Mouse (Mus musculus) left cerebral cortex, adult 2 months (tissue): ENCODE results near the gene Mrap. TPM values are rescaled to one million over a fixed set of nuclear protein-coding genes. Genes with fewer than 3 reads are reported as not detected.

Experiments
- DNase-seq, 2 experiments: peaks; one replicate each; pipeline ENCODE4 v3.0.0; 2021 to 2022; ENCODE audit warnings: low spot score in 2 of 2, mixed read lengths in 1 of 2; ENCODE audit errors: extremely low spot score in 1 of 2
- H3K27ac ChIP-seq: fragments of 200-600 bp; 2 replicates; pipeline ENCODE4 v1.8.1; 2022
- H3K4me3 ChIP-seq: fragments of 200-600 bp; 2 replicates; pipeline ENCODE4 v1.8.1; 2022
- CTCF ChIP-seq: fragments of 200-600 bp; IDR thresholded peaks from 2 replicates; pipeline ENCODE4 v1.8.1; 2022; ENCODE audit warnings: antibody characterized with exemption, mild to moderate bottlenecking, moderate library complexity
- intact Hi-C: fragments of 180-260 bp; cut with DNase I; formaldehyde crosslinking; loops from one replicate; pipeline ENCODE4 v1.15.1; 2025
- long read RNA-seq, 2 experiments: library from polyadenylated mRNA; stranded (forward); transcript quantifications; one replicate each; pipeline ENCODE4 v2.0.0; 2021; ENCODE audit warnings: borderline mapping rate in 2 of 2
- total RNA-seq, 2 experiments: library from RNA; stranded (reverse); gene quantifications; 2 replicates each; pipeline ENCODE4 v1.2.3; 2021

Mrap gene
- total RNA-seq = under 1 TPM in 1 of 2 experiments, not detected in 1; 0.47 TPM
- long read RNA-seq, experiment 1 = 0 reads
- long read RNA-seq, experiment 2 = 0 reads

GRCm38 (mm10) chr16:90738092-90738956 is at the start of gene Mrap:
Mrap (plus strand) TSS chr16:90738207.
- Histone ChIP-seq H3K4me3 (no peak within 1 kb of the TSS), H3K27ac (no peak within 1 kb of the TSS)
- intact Hi-C loops = no loop called here
- no peak for DNase-seq
- no peak; the same call in 1 of the 2 replicates for TF ChIP-seq CTCF

DNA sequence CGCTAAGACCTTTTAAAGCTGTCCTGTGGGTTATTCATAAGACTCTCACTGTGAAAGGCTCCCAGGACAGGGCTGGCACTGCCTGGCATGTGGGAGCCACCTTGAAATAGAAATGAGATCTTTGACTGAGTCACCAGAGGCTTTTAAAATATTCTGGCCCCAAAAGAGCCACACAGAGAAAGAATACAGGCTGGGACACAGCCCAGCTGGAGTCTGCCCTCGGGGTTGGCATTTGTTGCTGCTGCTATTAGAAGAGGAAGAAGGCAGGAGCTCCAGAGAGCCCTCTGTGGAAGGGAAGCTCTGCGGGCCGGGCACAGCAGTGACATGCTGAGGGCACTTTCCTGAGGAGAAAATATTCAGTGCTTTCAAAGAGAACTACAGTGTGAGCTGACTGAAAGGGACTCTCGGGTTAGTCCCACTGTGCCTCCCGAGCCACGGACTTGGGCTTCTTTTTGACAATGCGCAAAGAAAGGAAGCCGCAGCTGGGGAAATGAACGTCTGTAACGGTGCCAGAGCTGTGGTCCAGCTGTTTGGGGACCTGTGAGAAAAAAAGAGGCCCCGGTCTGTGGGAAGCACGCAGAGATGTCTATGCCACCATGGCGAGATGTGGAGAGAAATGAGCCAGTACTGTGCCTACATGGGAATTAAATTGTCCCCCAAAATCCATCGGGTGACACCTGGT is 45.2 kb upstream of the Mrap start:
- peak; percentile 38 for DNase-seq
- Histone ChIP-seq H3K27ac (peak overlapping the region; percentile 76), H3K4me3 (no peak overlapping the region)
- TF ChIP-seq CTCF = no peak; the same call in 1 of the 2 replicates
- intact Hi-C loops = loop anchor here (1.0 kb wide), 1 partner anchor 71 kb away; no protein-coding TSS in a partner anchor

DNA sequence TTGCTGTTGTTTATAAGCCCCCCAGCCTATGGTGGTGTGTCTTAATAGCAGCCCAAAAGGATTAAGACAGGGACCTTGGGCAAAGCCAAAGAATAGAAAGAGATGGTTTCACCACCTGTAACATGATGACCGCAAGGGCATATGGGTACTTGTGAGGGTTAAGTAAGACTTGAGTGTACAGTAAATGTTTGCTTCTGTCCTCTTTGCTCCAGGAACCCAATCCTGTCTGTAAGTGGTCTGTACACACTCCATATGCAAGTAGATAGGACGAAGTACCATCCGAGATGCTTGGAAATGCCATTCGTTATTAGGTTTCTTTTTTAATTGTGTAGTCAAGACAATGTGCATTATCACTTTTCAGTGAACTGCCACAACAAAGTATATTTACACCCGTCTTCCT is 44.4 kb upstream of the Mrap start:
- DNase-seq = no peak
- no peak for TF ChIP-seq CTCF
- intact Hi-C loops = no loop called here
- no peak overlapping the region; the same call in 1 of the 2 replicates for H3K27ac ChIP-seq
- no peak overlapping the region for H3K4me3 ChIP-seq

DNA sequence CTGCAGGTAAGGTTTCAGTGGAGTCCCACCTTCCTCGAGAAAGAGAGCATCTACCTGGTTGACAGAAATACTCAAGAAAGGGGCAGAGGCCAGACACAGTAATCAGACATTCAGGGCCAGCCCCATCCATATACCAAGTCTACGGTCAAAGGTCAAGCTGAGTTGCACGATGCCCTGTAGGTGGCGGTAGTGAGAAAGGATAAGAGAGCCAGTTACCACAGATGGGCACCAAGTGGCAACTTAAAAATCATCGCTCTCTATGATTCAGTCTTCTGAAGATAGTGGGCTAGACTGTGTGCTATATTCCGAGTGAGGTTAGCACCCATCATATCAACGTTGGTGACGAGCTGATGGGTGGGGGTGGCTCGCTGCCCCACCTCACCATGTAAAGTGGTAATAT is 43.3 kb upstream of the Mrap start:
- peak; percentile 59 for TF ChIP-seq CTCF
- Histone ChIP-seq H3K27ac (no peak overlapping the region), H3K4me3 (no peak overlapping the region)
- intact Hi-C loops = no loop called here
- DNase-seq = no peak

- no peak overlapping the region for H3K27ac ChIP-seq
These were observed 42.9 kb upstream of the Mrap start for GRCm38 (mm10) chr16:90695121-90695520.

DNA sequence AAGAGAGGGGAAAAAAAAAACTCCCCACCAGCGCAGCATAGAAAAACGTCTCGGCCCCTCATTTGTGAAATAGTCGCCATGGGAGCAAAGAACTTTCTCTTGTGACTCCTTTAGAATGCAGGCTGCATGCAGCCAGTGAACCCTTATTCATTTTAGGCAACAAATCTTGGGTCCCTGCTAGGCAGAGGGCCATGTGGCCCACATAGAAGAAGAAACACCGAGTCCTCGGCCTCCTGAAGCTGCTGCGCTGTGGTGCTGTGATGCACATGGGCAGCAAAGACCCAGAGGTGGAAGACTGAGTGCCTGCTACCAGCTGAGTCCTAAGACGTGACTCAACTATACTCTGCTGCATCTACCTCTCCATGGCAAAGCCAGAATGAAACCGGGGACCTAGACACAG is 41.7 kb upstream of the Mrap start:
- Histone ChIP-seq H3K27ac (peak overlapping the region; percentile 36), H3K4me3 (no peak overlapping the region)
- intact Hi-C loops = no loop called here
- DNase-seq = no peak
- TF ChIP-seq CTCF = no peak

More at GRCm38 (mm10) chr16:90695121-90695520, 42.9 kb upstream of the Mrap start:
- intact Hi-C loops = no loop called here
- DNase-seq = no peak
- no peak overlapping the region for H3K4me3 ChIP-seq
- no peak for TF ChIP-seq CTCF

GRCm38 (mm10) chr16:90699390-90699789 is 38.6 kb upstream of the Mrap start:
- Histone ChIP-seq H3K27ac (no peak overlapping the region), H3K4me3 (no peak overlapping the region)
- TF ChIP-seq CTCF = no peak
- intact Hi-C loops = no loop called here
- DNase-seq = no peak

DNA sequence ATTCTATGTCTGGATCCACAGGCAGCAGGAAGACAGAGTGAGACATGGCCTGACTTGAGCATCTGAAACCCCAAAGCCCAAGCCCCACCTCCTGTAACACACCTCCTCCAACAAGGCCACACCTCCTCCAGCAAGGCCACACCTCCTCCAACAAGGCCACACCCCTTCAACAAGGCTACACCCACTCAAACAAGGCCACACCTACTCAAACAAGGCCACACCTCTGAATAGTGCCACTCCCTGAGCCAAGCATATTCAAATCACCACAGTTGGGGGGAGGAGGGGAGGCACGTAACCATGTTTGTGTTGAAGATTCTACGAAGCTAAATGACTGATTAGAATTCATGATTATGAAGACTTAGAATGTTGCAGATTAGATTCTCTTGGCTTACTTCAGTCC is 36.5 kb upstream of the Mrap start:
- no peak for TF ChIP-seq CTCF
- no peak for DNase-seq
- Histone ChIP-seq H3K27ac (no peak overlapping the region), H3K4me3 (no peak overlapping the region)
- intact Hi-C loops = no loop called here

DNA sequence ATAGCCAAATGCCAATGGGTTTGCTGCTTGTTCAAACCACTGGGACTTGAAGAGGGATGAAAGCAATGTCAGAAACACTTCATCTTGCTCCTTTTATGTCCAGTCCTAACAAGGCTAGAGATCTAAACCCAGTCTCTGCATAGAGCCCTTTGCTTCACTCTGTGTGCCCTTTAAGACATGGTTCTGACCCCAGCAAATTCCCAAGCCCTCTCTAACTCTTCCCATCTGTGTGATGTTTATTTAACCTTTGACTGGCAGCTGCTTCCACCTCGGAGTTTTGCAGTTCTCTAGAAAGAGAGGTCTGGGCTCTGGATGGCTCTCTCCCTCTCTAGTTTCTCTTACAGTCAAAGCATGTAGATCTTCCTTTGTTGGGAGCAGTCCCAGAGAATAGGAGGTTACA is 34.4 kb upstream of the Mrap start:
- intact Hi-C loops = no loop called here
- TF ChIP-seq CTCF = no peak

DNA sequence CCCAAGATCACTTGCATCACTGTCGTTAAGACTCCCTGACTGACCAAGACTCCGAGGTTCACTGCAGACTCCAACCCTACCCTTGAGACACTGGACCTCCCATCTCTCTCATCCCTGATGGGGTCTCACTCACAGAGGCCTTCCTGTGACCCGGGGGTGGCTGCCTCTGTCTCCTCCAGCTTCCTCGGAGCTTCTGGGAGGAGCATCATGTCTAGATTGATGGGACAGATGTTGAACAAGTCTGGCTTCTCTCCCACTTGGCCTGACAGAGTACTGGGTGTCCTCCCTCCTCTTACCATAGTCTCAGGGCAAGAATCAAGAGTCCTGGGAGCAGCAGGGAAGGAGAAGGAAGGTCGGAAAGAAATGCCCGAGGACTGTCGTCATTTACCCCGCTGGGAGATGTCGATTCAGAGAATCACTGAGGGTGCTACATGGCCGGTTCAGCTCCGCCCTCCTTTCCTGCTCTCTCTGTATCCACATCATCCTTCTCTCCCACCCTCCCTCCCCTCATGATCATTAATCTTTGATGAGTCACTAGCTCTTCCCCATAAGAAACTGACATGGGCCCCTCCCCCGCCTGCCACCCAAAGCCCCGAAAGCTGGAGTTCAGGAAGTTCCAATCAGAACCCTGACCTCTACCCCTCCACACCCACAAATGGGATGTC is 33.7 kb upstream of the Mrap start:
- DNase-seq = no peak
- intact Hi-C loops = no loop called here
- Histone ChIP-seq H3K4me3 (no peak overlapping the region), H3K27ac (no peak overlapping the region)
- no peak for TF ChIP-seq CTCF

More for the DNA sequence above, 34.4 kb upstream of the Mrap start:
- Histone ChIP-seq H3K4me3 (no peak overlapping the region), H3K27ac (no peak overlapping the region)
- DNase-seq = no peak

DNA sequence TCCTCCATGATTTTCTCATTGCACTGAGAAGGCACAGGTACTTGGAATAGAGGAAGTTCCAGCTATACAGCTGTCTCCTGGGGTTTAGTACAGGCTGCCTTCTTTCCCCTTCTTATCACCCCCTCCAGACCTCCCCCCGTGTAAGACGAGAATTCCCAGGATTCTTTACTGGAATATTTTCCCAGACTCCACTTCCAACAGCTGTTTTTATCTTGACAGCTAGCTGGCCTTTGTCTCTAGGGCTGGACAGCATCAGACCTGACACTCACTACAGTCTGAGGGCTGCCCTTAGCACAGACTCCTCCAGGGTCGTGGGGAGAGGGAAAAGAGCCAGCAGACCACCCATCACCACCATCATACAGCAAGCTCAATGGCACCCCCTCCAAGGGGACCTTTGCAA is 31.7 kb upstream of the Mrap start:
- TF ChIP-seq CTCF = no peak
- Histone ChIP-seq H3K4me3 (no peak overlapping the region), H3K27ac (no peak overlapping the region)
- DNase-seq = no peak
- intact Hi-C loops = no loop called here

GRCm38 (mm10) chr16:90709711-90710289 is 28.2 kb upstream of the Mrap start:
- intact Hi-C loops = loop anchor here (5.0 kb wide), 2 partner anchors 37 to 217 kb away; no protein-coding TSS in a partner anchor
- H3K4me3 ChIP-seq = peak overlapping the region; percentile 38
- DNase-seq = peak; percentile 74 to 78
- peak overlapping the region; percentile 92 for H3K27ac ChIP-seq
- TF ChIP-seq CTCF = no peak; the same call in 1 of the 2 replicates
